Mouse (Mus musculus) B cell, adult 62 days (primary cell): ENCODE measurements around the gene Phb2. TPM values are rescaled to one million over a fixed set of nuclear protein-coding genes. Genes with fewer than 3 reads are reported as not detected.

Source experiments
- total RNA-seq: library from RNA; stranded (reverse); gene quantifications from 4 replicates; pipeline ENCODE4 v1.2.4, GENCODE M21; 2023

Gene Phb2
- 203 to 223 TPM (median 208 TPM) in 4 replicates for total RNA-seq

GRCm38 (mm10) chr6:124711824-124712782, at the start of gene Phb2, which contains the start of gene Emg1:
TSS of gene Phb2 (plus strand) at chr6:124712336.
TSS of gene Emg1 (minus strand) at chr6:124712178.

GRCm38 (mm10) chr6:124662477-124663423, 49.4 kb upstream of the Phb2 start, which contains the start of gene Lpcat3:
TSS of gene Lpcat3 (plus strand) at chr6:124663027.

GRCm38 (mm10) chr6:124738511-124739023, 26.4 kb downstream of the Phb2 start, which contains the start of gene Ptpn6:
TSS of gene Ptpn6 (minus strand) at chr6:124738714.

GRCm38 (mm10) chr6:124740888-124741761, 29.0 kb downstream of the Phb2 start, which contains the start of gene Grcc10:
TSS of gene Grcc10 (minus strand) at chr6:124741374.

GRCm38 (mm10) chr6:124755831-124756595, 43.9 kb downstream of the Phb2 start, which contains the start of the genes Gm45234 and Atn1:
TSS of gene Gm45234 (minus strand) at chr6:124756021.
TSS of gene Atn1 (minus strand) at chr6:124756524.

Other genes starting within 250 kb of the Phb2 start
- 1.6 to 2.3 TPM (median 2.0 TPM) in 4 replicates for gene Clstn3, start 247.5 kb upstream of the Phb2 start, total RNA-seq
- gene C1rl, start 219.2 kb upstream of the Phb2 start, total RNA-seq = not detected in 4 replicates
- 0.19 to 0.46 TPM (median 0.31 TPM) in 4 replicates for gene C1ra, start 199.9 kb upstream of the Phb2 start, total RNA-seq
- 0.19 to 0.85 TPM (median 0.56 TPM) in 4 replicates for gene C1s1, start 170.0 kb upstream of the Phb2 start, total RNA-seq
- not detected in 4 replicates for gene C1rb, start 142.0 kb upstream of the Phb2 start, total RNA-seq
- gene C1s2, start 76.3 kb upstream of the Phb2 start, total RNA-seq = not detected in 4 replicates
- 42.2 to 48.8 TPM (median 45.2 TPM) in 4 replicates for gene Lpcat3, start 49.3 kb upstream of the Phb2 start, total RNA-seq
- gene Emg1, start 158 bp upstream of the Phb2 start, total RNA-seq = 115 to 118 TPM (median 117 TPM) in 4 replicates
- 539 to 564 TPM (median 559 TPM) in 4 replicates for gene Ptpn6, start 26.4 kb downstream of the Phb2 start, total RNA-seq
- gene Grcc10, start 29.0 kb downstream of the Phb2 start, total RNA-seq = 241 to 258 TPM (median 254 TPM) in 4 replicates
- not detected in 4 replicates for gene Gm45234, start 43.7 kb downstream of the Phb2 start, total RNA-seq
- gene Atn1, start 44.2 kb downstream of the Phb2 start, total RNA-seq = 25.6 to 34.0 TPM (median 29.7 TPM) in 4 replicates
- 3.8 to 9.2 TPM (median 6.2 TPM) in 4 replicates for gene Eno2, start 57.3 kb downstream of the Phb2 start, total RNA-seq
- gene Lrrc23, start 67.4 kb downstream of the Phb2 start, total RNA-seq = 3.5 to 6.6 TPM (median 4.1 TPM) in 4 replicates
- gene Spsb2, start 96.3 kb downstream of the Phb2 start, total RNA-seq = 6.7 to 7.2 TPM (median 6.9 TPM) in 4 replicates
- gene Tpi1, start 102.0 kb downstream of the Phb2 start, total RNA-seq = 52.3 to 60.9 TPM (median 55.2 TPM) in 4 replicates
- gene Usp5, start 117.1 kb downstream of the Phb2 start, total RNA-seq = 76.6 to 80.7 TPM (median 78.4 TPM) in 4 replicates
- 1.0 to 3.3 TPM (median 1.9 TPM) in 4 replicates for gene Cdca3, start 117.2 kb downstream of the Phb2 start, total RNA-seq
- not detected in 4 replicates for gene Gnb3, start 127.9 kb downstream of the Phb2 start, total RNA-seq
- gene P3h3, start 145.4 kb downstream of the Phb2 start, total RNA-seq = not detected in 4 replicates
- 0.36 to 1.1 TPM (median 0.58 TPM) in 4 replicates for gene Gpr162, start 151.6 kb downstream of the Phb2 start, total RNA-seq
- 0.63 to 1.4 TPM (median 1.1 TPM) in 4 replicates for gene Cd4, start 175.9 kb downstream of the Phb2 start, total RNA-seq
- gene Lag3, start 199.4 kb downstream of the Phb2 start, total RNA-seq = 0.29 to 0.66 TPM (median 0.52 TPM) in 4 replicates
- 43.8 to 58.5 TPM (median 52.8 TPM) in 4 replicates for gene Ptms, start 207.8 kb downstream of the Phb2 start, total RNA-seq
- 93.4 to 104 TPM (median 97.7 TPM) in 4 replicates for gene Mlf2, start 219.1 kb downstream of the Phb2 start, total RNA-seq